Mouse (Mus musculus) heart, postnatal 0 days (tissue): ENCODE measurements around the gene F2. TPM values are rescaled to one million over a fixed set of nuclear protein-coding genes. Genes with fewer than 3 reads are reported as not detected.
"Not testable (repeated sequence)": the region's sequence is repeated elsewhere in the genome, so short reads cannot be mapped to it uniquely, and the experiment has no call there.

Experiments used
- ATAC-seq: fragments of 200-750 bp; cut with Nextera tagmentation; 2 replicates; pipeline ENCODE4 v1.8.0; 2017; ENCODE audit warnings: low read depth, moderate number of reproducible peaks, moderate library complexity; ENCODE audit not compliant: insufficient read depth
- DNase-seq: peaks from one replicate; pipeline ENCODE4 v3.0.0-alpha.2; 2016; ENCODE audit warnings: low spot score
- H3K27ac ChIP-seq: fragments of 300-500 bp; sonication (generic); 2 replicates; pipeline ENCODE4 v1.5.1; 2014; ENCODE audit warnings: low read depth, mild to moderate bottlenecking
- H3K27me3 ChIP-seq: fragments of 300-500 bp; sonication (generic); 2 replicates; pipeline ENCODE4 v1.6.1; 2014; ENCODE audit warnings: low read length, mixed read lengths; ENCODE audit not compliant: control insufficient read depth, insufficient read depth
- H3K36me3 ChIP-seq: fragments of 300-500 bp; sonication (generic); replicated peaks from 2 replicates; pipeline ENCODE4 v1.6.1; 2014; ENCODE audit warnings: low read length, mixed read lengths; ENCODE audit not compliant: control insufficient read depth, insufficient read depth
- H3K4me1 ChIP-seq: fragments of 300-500 bp; sonication (generic); 2 replicates; pipeline ENCODE4 v1.6.1; 2014; ENCODE audit warnings: antibody characterized with exemption; ENCODE audit not compliant: control insufficient read depth, insufficient read depth
- H3K4me2 ChIP-seq: fragments of 300-500 bp; sonication (generic); 2 replicates; pipeline ENCODE4 v1.6.1; 2014; ENCODE audit warnings: low read depth, mild to moderate bottlenecking, low read length, moderate library complexity
- H3K4me3 ChIP-seq: fragments of 300-500 bp; sonication (generic); 2 replicates; pipeline ENCODE4 v1.5.1; 2014; ENCODE audit warnings: low read depth, low read length
- H3K9ac ChIP-seq: fragments of 300-500 bp; sonication (generic); replicated peaks from 2 replicates; pipeline ENCODE4 v1.6.1; 2014; ENCODE audit warnings: low read depth, low read length, mixed read lengths
- H3K9me3 ChIP-seq: fragments of 300-500 bp; sonication (generic); replicated peaks from 2 replicates; pipeline ENCODE4 v1.6.1; 2016; ENCODE audit warnings: low read length; ENCODE audit not compliant: control insufficient read depth
- CTCF ChIP-seq: IDR thresholded peaks from 2 replicates; pipeline ENCODE4 v1.5.1; 2016; ENCODE audit warnings: antibody characterized with exemption, control low read depth, low read depth
- EP300 ChIP-seq: IDR thresholded peaks from 2 replicates; pipeline ENCODE4 v1.6.1; 2016; ENCODE audit warnings: antibody characterized with exemption, low read depth
- WGBS: fragments of 180-500 bp; shearing (Covaris S2); extraction: QIAGEN DNeasy Blood & Tissue Kit; methylation state at CpG from one replicate; pipeline ENCODE4 v1.1.7; 2014; 5-methylcytosine and 5-hydroxymethylcytosine counted together
- polyA plus RNA-seq: library from polyadenylated mRNA; unstranded; fragments of >200 nt; fragmentation: Nextera tagmentation; extraction: Ambion mirVana; gene quantifications from 2 replicates; pipeline ENCODE4 v1.2.1, GENCODE M21; 2015
- total RNA-seq: library from RNA; depleted of rRNA; stranded (reverse); fragments of >200 nt; gene quantifications from 2 replicates; pipeline ENCODE4 v1.2.3, GENCODE M21; 2014; ENCODE audit warnings: low replicate concordance

The F2 gene
- total and polyA plus RNA-seq, 2 experiments from 2014 or later: 0.08 to 0.12 TPM

- DNase-seq (no peak), ATAC-seq (no peak)
- H3K4me1 ChIP-seq: no peaks in the 10 kb centered on the region
- TF ChIP-seq CTCF (no peak), EP300 (no peak)
- WGBS: 86% methylated on average over 12 of the region's 12 CpGs
- no peaks in the 10 kb centered on the region for H3K36me3 ChIP-seq
- no peak overlapping the region for H3K4me2 ChIP-seq
- no peaks in the 10 kb centered on the region for H3K27me3 ChIP-seq
- H3K4me3 ChIP-seq: no peak overlapping the region
- H3K9ac ChIP-seq: no peak overlapping the region
- no peaks in the 10 kb centered on the region for H3K9me3 ChIP-seq
- no peak overlapping the region for H3K27ac ChIP-seq
Observed at GRCm38 (mm10) chr2:91630384-91630783, 5.8 kb downstream of the F2 start.

- H3K27me3 ChIP-seq: no peaks in the 10 kb centered on the region
- no peaks in the 10 kb centered on the region for H3K9me3 ChIP-seq
- H3K36me3 ChIP-seq: no peaks in the 10 kb centered on the region
- TF ChIP-seq EP300 (no peak), CTCF (no peak)
- no peaks in the 10 kb centered on the region for H3K4me1 ChIP-seq
- H3K4me3 ChIP-seq: no peak overlapping the region
- H3K27ac ChIP-seq: no peak overlapping the region
- 73% methylated on average over 18 of the region's 18 CpGs for WGBS
- ATAC-seq (0 out of 2 replicates have a peak, but pooled peaks have one; percentile 24), DNase-seq (no peak)
- H3K9ac ChIP-seq: no peak overlapping the region
- H3K4me2 ChIP-seq: no peak overlapping the region
Observed at GRCm38 (mm10) chr2:91629682-91630081, 6.5 kb downstream of the F2 start.

GRCm38 (mm10) chr2:91628171-91628570 lies 8.0 kb downstream of the F2 start:
- WGBS: 87% methylated on average over 8 of the region's 8 CpGs
- TF ChIP-seq CTCF (no peak), EP300 (no peak)
- no peak for ATAC-seq
- Histone ChIP-seq H3K9ac (no peak overlapping the region), H3K36me3 (no peaks in the 10 kb centered on the region), H3K4me1 (no peaks in the 10 kb centered on the region), H3K9me3 (no peaks in the 10 kb centered on the region), H3K27me3 (no peaks in the 10 kb centered on the region), H3K27ac (no peak overlapping the region), H3K4me3 (no peak overlapping the region), H3K4me2 (no peak overlapping the region)
- no peak for DNase-seq

DNA sequence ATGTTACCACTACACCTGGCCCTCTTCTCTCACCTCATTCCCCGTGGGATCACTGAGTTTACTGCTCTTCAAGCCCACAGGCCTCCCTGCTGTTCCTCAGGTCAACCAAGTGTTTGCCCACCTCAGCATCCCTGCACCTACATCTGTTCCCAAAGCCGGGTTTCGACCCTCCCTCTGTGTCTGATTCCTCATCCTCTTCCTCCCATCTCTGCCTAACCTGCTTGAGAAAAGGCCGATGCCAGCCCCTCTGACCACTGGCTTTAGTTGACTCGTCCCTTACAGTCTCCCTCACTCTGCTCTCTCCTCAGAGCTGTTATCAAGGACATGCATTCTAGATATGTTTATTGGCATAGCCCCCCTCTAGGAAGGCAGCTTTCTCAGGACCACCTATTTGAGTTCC lies 8.7 kb downstream of the F2 start:
- Histone ChIP-seq H3K4me2 (no peak overlapping the region), H3K4me3 (no peak overlapping the region), H3K9me3 (no peaks in the 10 kb centered on the region), H3K27me3 (no peaks in the 10 kb centered on the region), H3K36me3 (peaks cover 2% of the 10 kb centered on the region), H3K9ac (no peak overlapping the region), H3K4me1 (no peaks in the 10 kb centered on the region), H3K27ac (no peak overlapping the region)
- TF ChIP-seq EP300 (no peak), CTCF (no peak)
- no peak for ATAC-seq
- DNase-seq: no peak
- 77% methylated on average over 5 of the region's 5 CpGs for WGBS

DNA sequence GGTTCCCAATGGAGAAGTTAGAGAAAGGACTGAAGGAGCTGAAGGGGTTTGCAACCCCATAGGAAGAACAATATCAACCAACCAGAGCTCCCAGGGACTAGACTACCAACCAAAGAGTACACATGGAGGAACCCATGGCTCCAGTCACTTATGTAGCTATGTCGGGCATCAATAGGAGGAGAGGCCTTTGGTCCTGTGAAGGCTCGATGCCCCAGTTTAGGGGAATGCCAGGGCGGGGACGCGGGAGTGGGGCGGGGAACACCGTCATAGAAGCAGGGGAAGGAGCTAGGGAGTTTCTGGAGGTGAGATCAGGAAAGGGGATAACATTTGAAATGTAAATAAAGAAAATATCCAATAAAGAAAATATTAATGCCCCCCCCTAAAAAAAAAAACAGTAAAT lies 12.8 kb downstream of the F2 start:
- H3K36me3 ChIP-seq: peaks cover 41% of the 10 kb centered on the region
- not testable (repeated sequence) for H3K27ac ChIP-seq, H3K4me3 ChIP-seq, ATAC-seq, DNase-seq, H3K9me3 ChIP-seq, H3K27me3 ChIP-seq, H3K9ac ChIP-seq, H3K4me2 ChIP-seq, H3K4me1 ChIP-seq
- 88% methylated on average over 7 of the region's 7 CpGs for WGBS

GRCm38 (mm10) chr2:91622356-91622755 lies 13.9 kb downstream of the F2 start:
- 93% methylated on average over 5 of the region's 5 CpGs for WGBS
- ATAC-seq (no peak), DNase-seq (no peak)
- Histone ChIP-seq H3K27ac (no peak overlapping the region), H3K9ac (no peak overlapping the region), H3K27me3 (no peaks in the 10 kb centered on the region), H3K4me1 (no peaks in the 10 kb centered on the region), H3K4me2 (no peak overlapping the region), H3K9me3 (no peaks in the 10 kb centered on the region), H3K4me3 (no peak overlapping the region), H3K36me3 (peaks cover 51% of the 10 kb centered on the region)
- TF ChIP-seq EP300 (no peak), CTCF (no peak)

DNA sequence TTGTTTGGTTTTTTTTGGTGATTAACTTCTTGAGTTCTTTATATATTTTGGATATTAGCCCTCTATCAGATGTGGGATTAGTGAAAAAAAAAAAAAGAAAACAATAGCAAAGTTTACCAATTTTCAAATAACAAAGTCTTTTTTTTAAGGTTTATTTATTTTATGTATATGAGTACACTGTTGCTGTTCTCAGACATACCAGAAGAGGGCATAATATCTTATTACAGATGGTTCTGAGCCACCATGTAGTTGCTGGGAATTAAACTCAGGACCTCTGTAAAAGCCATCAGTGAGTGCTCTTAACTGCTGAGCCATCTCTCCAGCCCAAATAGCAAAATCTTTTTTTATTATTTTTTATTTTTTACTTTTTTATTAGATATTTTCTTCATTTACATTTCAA lies 26.8 kb downstream of the F2 start:
- H3K9ac ChIP-seq, H3K4me1 ChIP-seq, H3K4me3 ChIP-seq, H3K9me3 ChIP-seq, H3K4me2 ChIP-seq, H3K27me3 ChIP-seq, DNase-seq, H3K27ac ChIP-seq, ATAC-seq: not testable (repeated sequence)
- peaks cover 55% of the 10 kb centered on the region for H3K36me3 ChIP-seq
